Mouse (Mus musculus) gastrocnemius, postnatal 4 days (tissue): ENCODE results near the gene Tle2. TPM values are rescaled to one million over a fixed set of nuclear protein-coding genes. Genes with fewer than 3 reads are reported as not detected.

Experiments
- DNase-seq, 2 experiments: peaks; one replicate each; pipeline ENCODE4 v3.0.0; 2021 to 2022; ENCODE audit warnings: low spot score in 2 of 2, mixed read lengths in 2 of 2
- total RNA-seq, 2 experiments: library from RNA; stranded (reverse); gene quantifications; 2 replicates each; pipeline ENCODE4 v1.2.3; 2021

Gene Tle2
- total RNA-seq, 2 experiments from 2014 or later: 7.8 to 10.5 TPM

GRCm38 (mm10) chr10:81604019-81604967, 29.9 kb downstream of the Tle2 start:
- DNase-seq: no peak

- DNase-seq: peak; percentile 68 to 86
These were observed 30.8 kb downstream of the Tle2 start for GRCm38 (mm10) chr10:81604968-81605665.

GRCm38 (mm10) chr10:81605666-81605973, 31.3 kb downstream of the Tle2 start:
- DNase-seq: no peak

- peak; percentile 83 to 93 for DNase-seq
These were observed 31.8 kb downstream of the Tle2 start, which contains the start of gene BC025920 for GRCm38 (mm10) chr10:81605974-81606751. BC025920 (plus strand) TSS chr10:81606270.

- DNase-seq: no peak
These were observed 33.9 kb downstream of the Tle2 start for GRCm38 (mm10) chr10:81608308-81608707.

GRCm38 (mm10) chr10:81612779-81613178, 38.4 kb downstream of the Tle2 start:
- no peak for DNase-seq

GRCm38 (mm10) chr10:81615486-81615885, 41.1 kb downstream of the Tle2 start:
- DNase-seq: no peak

GRCm38 (mm10) chr10:81619976-81620375, 45.6 kb downstream of the Tle2 start:
- no peak for DNase-seq

GRCm38 (mm10) chr10:81620786-81621185, 46.4 kb downstream of the Tle2 start:
- DNase-seq: no peak

GRCm38 (mm10) chr10:81623441-81623840, 49.1 kb downstream of the Tle2 start:
- no peak for DNase-seq

- DNase-seq: no peak
These were observed 52.0 kb downstream of the Tle2 start for GRCm38 (mm10) chr10:81626101-81626993.

GRCm38 (mm10) chr10:81626994-81627835, 52.9 kb downstream of the Tle2 start, which contains the start of gene Sirt6:
Sirt6 (minus strand) TSS chr10:81627797.
- peak; percentile 73 to 88 for DNase-seq

- DNase-seq: peak in 1 of 2 experiments; percentile 36
These were observed 53.5 kb downstream of the Tle2 start for GRCm38 (mm10) chr10:81627836-81628220.

GRCm38 (mm10) chr10:81628390-81628789, 54.0 kb downstream of the Tle2 start, which contains the start of gene Ankrd24:
Ankrd24 (plus strand) TSS chr10:81628540.
- DNase-seq: no peak

GRCm38 (mm10) chr10:81633253-81634099, 59.1 kb downstream of the Tle2 start:
- peak; percentile 70 to 82 for DNase-seq

- no peak for DNase-seq
These were observed 62.0 kb downstream of the Tle2 start for GRCm38 (mm10) chr10:81636338-81636737.

GRCm38 (mm10) chr10:81638101-81638500, 63.7 kb downstream of the Tle2 start:
- no peak for DNase-seq
